Mouse (Mus musculus): ENCODE data around the gene Rilpl1. TPM values are rescaled to one million over a fixed set of nuclear protein-coding genes. Genes with fewer than 3 reads are reported as not detected.

Rilpl1 gene
- polyA plus RNA-seq, 1 experiment: 19.3 TPM

DNA sequence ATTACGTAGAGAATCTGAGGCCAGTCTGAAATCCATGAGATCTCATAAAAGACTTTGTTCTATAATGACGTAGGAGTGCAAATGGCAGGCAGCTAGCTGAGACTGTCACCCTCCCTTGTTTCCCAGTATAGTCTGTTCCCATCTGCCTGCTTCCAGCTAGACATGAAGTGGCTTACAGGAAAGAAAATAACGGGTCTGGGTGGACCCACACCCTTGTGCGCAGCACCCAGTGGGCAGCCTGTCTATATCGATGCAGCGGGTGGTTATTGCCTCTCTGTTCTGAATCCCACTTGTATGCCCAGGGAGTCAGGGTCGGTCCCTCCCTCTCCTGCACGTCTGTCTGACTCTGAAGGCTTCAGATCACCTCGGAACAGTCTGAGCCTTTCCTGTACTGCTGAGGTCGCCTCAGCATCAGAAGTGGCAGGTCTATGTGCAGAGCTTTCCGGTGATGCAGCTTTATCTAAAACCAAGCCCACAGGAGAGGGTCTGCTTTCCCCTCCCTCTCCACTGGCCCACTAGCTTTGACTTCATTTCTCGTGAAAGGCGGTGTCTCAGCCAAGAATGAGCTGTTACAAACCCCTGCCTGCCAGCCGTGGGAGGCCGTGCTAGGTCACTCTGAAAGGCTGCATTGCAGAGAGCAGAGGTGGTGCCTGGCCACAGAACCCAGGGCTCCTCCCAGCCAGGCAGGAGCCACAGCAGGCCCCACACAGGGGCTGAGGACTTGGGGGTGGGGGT lies 78.5 kb downstream of the Rilpl1 start:
- DNase-seq (ENCODE audit: low read depth): no peak

DNA sequence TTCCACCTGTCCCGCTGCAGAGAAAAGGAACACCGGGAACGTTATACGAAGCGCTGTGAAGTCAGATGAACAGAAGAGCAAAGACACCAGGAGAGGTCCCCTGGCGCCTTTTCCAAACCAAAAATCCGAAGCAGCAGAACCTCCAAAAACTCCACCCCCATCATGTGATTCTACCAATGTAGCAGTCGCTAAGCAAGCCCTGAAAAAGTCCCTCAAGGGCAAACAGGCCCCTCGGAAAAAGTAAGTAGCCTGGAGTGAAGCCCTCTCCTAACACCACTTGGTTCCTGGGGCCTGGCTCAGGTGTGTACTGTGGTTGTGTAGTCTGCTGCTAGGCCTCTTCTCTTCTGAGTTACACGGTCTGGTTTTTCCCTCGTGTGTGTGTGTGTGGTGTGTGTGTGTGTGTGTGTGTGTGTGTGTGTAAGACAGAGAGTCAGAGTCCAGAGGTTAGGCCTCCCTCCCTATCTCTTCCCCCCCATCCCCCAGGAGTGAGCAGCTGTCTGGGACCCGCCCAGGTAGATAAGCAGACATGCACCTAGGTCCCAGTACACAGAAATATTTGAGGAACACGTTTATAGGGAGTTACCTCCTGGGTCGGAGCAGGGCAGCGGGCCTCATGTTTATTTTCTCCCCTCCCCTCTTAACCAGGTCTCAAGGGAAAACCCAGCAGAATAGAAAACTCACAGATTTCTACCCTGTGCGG lies 80.4 kb downstream of the Rilpl1 start:
- no peak for DNase-seq (ENCODE audit: low read depth)

DNA sequence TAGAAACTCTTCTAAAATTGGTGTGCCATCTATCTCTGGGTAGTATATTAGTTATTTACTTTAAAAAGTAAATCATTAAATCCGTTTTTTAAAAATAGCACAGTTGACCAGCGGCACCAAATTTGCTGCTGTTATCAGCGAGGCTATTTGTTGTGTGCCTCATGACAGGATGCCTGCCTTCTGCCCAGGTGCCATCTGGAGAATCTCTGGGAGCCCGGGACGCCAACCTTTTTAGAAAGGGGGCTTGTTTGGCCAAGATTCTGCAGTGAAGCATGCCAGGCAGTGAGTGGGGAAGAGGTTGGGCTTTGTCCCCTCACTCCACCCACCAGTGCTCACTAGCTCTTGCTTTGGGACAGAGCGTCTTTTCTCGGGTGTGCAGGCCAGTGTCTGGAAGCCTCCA lies 81.1 kb downstream of the Rilpl1 start:
- no peak for DNase-seq (ENCODE audit: low read depth)

DNA sequence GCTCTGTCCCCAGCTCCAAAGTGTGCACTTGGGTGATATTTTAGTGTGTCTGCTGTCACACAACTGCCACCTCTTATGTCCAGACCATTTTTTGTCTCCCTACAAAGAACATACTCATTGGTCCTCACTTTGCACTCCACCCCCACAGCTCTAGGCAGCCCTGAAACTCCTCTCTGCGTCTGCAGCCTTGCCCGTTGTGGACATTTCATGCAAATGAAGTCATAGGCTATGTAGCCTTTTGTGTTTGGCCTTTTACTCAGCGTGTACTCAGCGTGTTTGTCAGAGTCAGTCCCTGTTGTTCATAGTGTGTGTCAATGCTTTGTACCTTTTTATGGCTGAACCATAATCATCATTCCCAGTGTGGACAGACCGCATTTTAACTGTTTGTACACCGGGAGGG lies 81.7 kb downstream of the Rilpl1 start:
- DNase-seq (ENCODE audit: low read depth): no peak

DNA sequence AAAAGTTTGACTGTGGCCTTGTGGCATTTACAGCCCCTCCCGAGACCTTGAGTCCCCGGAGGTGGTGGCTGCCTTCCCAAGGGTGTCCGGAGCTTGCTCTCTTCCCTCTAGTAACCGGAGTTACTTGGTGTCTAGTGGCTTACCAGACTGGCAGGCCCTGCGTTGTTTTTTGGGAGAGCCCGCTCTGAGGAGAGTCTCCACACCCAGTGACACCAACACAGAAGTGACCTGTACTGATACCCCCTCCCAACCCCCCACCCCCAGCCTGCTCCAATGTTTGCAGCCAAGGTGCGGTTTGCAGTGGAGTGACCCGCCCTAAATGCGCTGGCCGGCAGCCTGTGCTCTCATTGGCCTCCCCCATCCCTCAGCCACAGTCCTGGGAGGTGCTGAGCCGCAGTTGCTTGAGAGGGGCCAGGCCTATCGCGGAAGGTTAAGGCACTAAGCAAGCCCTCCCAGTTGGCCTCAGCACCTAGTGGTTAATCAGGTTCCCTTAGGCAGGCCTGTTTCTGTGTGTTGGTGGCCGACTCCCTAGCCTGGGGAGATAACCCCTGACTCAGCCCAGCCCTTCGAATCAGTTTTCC lies 84.8 kb downstream of the Rilpl1 start:
- no peak for DNase-seq (ENCODE audit: low read depth)

DNA sequence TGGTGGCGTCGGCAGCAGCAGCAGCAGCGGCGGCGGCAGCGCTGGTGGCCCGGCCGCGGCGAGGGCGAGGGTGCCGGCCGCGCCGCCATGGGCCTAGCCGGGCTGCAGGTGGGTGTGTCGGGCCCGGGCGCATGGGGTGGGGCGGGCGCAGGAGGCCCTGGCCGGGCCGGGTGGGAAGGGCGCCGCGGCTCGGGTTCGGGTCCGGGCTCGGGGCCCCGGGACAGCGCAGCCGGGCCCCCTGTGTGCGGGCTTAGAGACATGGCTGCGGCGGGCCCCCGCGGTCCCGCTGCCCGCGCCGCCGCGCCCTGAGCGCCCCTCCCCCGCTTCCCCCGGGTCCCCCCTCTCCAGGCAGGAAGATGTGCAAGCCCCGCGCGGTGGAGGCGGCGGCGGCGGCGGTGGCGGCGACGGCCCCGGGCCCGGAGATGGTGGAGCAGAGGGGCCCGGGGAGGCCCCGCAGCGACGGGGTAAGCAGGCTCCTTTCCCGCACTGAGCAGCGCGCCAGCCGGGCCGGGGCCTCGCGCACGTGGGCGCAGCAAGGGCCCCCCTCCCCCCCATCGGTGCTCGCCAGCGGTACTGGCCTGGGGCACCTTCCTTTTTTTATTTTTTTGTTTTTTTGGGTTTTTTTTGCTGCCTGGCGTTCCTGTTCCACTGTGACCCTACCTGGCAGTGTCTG lies 85.4 kb downstream of the Rilpl1 start:
- no peak for DNase-seq (ENCODE audit: low read depth)

DNA sequence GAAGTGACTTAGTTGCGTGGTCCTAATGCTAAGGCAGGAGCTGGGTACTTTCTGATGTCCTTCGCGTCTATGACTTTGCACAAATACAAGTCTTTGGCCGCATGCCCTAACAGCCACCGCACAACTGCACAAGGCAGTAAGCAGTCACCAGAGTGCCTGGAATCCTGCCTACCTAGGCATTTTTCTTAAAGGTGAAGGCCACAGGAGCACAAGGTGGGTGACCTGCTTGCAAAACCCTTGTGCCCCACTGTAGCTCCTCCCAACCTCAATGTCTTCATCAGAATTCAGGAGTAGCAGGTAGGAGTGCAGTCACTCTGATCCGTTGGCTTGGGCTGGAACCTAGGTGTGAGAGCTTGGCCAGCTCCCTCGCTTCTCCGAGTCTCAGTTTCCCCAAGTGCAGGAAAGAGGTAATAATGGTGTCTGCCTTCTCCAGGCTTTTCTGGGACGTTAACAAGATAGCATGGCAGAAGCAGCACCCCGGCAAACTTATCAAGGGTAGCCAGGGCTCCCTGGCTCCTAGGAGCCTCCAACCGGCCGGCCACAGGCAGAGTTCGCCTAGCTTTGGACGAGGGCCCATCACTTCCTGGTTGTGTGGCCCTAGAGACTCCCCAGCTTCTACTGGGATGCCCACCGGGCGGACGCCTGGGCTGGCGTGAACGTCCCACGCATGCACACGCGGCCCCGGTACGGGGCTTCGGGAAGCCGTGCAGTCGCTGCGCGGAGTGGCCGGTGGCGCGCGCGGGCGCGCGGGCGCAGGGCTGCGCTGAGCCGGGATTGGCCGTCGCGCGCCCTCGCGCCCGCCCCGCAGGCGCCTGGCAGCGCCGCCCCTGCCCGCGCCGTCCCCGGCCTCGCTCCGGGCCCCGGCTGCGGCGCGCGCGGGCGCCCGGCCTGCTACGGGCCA lies 86.3 kb downstream of the Rilpl1 start:
- DNase-seq (ENCODE audit: low read depth): no peak

DNA sequence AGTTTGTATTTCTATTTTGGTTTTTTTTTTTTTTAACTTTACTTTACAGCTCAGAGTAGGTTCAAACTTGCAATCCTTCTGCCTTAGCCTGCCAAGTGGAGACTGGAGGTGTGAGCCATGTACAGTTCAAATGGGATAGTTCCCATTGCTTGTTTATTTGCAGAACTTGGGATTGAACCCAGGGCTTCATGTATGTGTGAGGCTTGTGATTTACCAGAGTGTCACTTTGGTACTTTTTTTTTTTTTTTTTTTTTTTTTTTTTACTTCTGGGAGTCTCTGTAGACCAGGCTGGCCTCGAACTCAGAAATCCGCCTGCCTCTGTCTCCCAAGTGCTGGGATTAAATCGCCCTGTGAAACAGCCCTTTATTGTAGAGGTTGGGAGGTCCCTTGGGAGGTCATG lies 87.0 kb downstream of the Rilpl1 start:
- DNase-seq (ENCODE audit: low read depth): no peak

Other genes starting within 250 kb of the Rilpl1 start
- gene Mphosph9, start 203.4 kb downstream of the Rilpl1 start, polyA plus RNA-seq (2012; rRNA removed): 3.2 and 3.6 TPM in 2 replicates
- gene 2810006K23Rik, start 203.3 kb downstream of the Rilpl1 start, polyA plus RNA-seq (2012; rRNA removed): 8.0 and 8.5 TPM in 2 replicates
- 136 and 147 TPM in 2 replicates for gene Cdk2ap1, start 168.3 kb downstream of the Rilpl1 start, polyA plus RNA-seq (2012; rRNA removed)
- gene Sbno1, start 105.4 kb downstream of the Rilpl1 start, polyA plus RNA-seq (2012; rRNA removed): 16.1 and 24.1 TPM in 2 replicates
- 55.4 and 72.8 TPM in 2 replicates for gene Kmt5a, start 91.5 kb downstream of the Rilpl1 start, polyA plus RNA-seq (2012; rRNA removed)
- gene Rilpl2, start 53.0 kb downstream of the Rilpl1 start, polyA plus RNA-seq (2012; rRNA removed): 20.5 and 21.6 TPM in 2 replicates
- gene Snrnp35, start 48.3 kb downstream of the Rilpl1 start, polyA plus RNA-seq (2012; rRNA removed): 4.5 and 5.1 TPM in 2 replicates
- 159 and 206 TPM in 2 replicates for gene Tmed2, start 9.3 kb upstream of the Rilpl1 start, polyA plus RNA-seq (2012; rRNA removed)
- 10.5 and 10.8 TPM in 2 replicates for gene Ddx55, start 21.5 kb upstream of the Rilpl1 start, polyA plus RNA-seq (2012; rRNA removed)
- gene Eif2b1, start 47.7 kb upstream of the Rilpl1 start, polyA plus RNA-seq (2012; rRNA removed): 23.7 and 29.9 TPM in 2 replicates
- gene Gtf2h3, start 47.7 kb upstream of the Rilpl1 start, polyA plus RNA-seq (2012; rRNA removed): 43.2 and 47.4 TPM in 2 replicates
- 32.4 and 37.6 TPM in 2 replicates for gene Atp6v0a2, start 97.2 kb upstream of the Rilpl1 start, polyA plus RNA-seq (2012; rRNA removed)
- gene Dnah10, start 193.7 kb upstream of the Rilpl1 start, polyA plus RNA-seq (2012; rRNA removed): 0.62 and 1.1 TPM in 2 replicates

Measured in gonadal fat pad, adult 2 months (tissue).